Mouse (Mus musculus): ENCODE measurements around the gene Kntc1.

DNA sequence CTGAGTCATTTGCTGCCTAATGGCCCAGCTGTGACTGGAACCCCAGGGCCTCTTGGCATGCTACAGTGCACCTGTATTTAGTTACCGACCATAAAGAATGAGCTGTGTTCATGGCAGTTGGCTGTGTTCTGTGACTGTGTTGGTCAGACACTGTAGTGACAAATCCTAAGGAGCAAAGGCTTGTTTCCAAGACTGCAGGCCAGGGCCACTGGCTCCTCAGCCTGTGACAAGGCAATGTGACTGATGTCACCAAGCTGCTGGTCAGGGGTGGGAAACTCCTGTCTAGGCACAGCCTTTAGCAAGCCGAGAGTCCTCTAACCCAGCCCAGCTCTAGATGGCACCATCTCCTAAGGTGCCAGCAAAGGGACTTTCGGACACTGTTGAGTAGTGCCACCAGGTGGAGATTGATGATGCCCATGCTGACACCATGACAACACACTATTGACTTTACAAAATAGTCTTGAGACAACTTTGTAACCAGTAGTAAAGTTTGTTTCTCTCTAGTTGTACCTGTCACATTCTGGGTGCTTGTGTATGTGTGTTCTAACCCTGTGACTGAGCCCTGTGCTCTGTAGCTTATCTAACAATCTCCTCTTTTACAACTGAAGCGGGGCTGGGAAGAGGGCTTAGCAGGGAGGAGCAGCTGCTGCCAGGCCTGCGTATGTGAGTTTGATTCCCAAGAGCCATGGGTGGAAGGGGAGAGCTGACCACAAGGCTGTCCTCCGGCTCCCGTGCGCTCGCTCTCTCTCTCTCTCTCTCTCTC, 71.2 kb downstream of the Kntc1 start:
- TF ChIP-seq CTCF (conservative IDR thresholded peaks at IDR 0.05; ENCODE audit: low read length): no peak
- no peak for TF ChIP-seq POU5F1 (IDR thresholded peaks at IDR 0.05; ENCODE audit: borderline replicate concordance, low read length)
- no peak for TF ChIP-seq NANOG (IDR thresholded peaks at IDR 0.05; ENCODE audit: borderline replicate concordance, low read length)
